Mouse (Mus musculus): ENCODE measurements around the gene Pdyn.

Gene Pdyn

DNA sequence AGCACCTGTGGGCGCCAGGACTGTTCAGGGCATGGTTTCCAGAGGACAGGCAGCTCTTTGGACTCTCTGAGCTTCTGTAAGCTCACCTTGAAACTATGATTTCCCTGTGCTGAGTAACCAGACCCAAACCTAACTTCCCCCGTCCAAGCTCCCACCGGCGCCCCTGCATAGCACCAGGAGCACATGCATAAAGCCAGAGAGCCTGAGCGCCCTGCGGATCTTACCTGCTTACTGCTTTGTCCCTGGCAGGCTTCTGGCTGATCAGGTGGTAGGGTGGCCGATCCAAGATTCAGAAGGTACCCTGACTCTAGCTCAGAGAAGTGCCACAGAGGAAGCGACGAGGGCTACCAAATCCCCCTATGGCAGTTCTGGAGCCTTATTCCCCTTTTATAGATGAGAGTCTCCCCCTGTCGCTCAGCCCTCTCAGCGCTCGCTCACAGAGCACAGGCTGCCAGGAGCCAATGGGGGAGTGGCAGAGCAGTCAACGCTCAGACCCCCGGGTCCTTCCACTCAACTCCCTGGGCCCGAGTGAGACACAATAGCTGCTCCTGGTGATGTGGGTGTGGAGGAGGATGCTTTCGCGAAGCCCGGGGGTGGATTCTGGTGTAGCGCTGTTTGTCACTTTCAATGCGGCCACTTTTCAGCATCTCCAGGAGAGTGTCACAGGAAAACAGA is at the start of gene Pdyn:
Gene Pdyn (minus strand): TSS at position 361 of the 675 bp plus-strand sequence.
- peak; percentile 24 for DNase-seq (ENCODE audit: extremely low spot score, low spot score)

DNA sequence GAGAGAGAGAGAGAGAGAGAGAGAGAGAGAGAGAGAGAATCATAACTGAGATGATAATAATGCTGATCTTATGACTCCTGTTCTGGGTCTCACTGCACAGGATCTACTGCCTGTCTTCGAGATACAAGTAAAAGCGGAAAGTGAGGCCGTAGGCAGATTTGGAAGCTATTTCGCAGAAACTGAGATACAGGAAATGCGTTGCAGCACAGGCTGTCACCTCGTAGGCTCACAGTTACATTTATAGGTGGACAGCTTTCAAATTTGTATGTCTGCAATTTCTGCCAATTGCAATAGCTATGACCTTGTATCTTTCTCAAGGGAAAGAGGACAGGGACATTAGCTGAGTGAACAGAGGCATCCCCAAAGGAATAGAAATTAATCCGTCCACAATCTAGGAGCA is 42.4 kb upstream of the Pdyn start:
- DNase-seq (ENCODE audit: extremely low spot score, low spot score) = no peak

DNA sequence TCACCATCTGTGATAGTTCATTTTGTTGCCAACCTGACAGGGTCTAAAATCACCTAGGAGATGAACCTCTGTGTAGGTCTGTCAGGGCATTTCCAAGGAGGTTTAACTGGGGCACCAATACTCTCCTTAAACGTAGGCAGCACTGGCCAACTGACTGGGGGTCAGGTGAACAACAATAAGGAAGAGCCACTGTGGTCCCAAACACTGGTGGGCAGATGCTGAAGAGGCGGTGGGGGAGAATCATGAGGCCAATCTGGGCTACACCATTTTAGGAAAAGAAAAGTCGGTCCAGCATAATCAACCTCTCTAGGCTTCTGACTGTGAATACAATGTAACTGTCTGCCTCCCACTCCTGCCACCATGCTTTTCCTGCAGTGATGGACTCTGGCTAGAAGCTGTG is 40.9 kb upstream of the Pdyn start:
- DNase-seq (ENCODE audit: extremely low spot score, low spot score) = no peak

DNA sequence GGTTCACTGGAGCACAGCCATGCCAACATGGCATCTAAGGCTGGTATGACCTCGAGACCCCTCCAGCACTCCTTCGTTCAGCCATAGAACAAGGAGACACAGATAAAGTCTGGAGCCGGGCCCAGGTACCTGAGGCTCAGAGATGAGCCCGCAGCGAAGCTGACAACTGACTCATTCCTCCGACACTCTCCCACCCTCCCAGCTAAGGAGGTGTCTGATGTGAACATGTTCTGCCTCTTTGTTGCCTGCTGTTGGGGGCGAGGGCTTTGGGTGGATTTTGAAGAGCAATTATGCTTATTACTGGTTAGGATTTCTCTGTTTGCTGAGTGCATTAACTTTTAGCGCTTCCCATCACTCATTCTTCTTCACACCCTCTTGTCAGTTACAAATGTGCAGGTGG is 34.4 kb upstream of the Pdyn start:
- no peak for DNase-seq (ENCODE audit: extremely low spot score, low spot score)

DNA sequence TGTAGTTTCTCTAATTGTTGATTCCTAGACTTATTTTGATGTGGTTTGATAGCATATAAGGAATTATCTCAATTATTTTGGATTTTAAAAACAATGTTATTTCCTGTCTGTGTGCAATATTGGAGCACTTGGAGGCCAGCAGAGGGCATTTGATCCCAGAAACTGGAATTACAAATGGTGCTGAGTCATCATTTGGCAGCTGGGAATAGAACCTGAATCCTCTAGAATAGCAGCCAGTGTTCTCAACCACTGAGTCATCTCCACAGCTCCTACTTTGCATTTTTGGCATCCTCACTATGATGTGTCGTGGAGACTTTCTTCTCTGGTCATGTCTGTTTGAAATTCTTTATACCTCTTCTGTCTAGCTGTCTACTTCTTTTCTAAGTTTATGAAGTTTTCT is 30.0 kb upstream of the Pdyn start:
- DNase-seq (ENCODE audit: extremely low spot score, low spot score) = no peak

DNA sequence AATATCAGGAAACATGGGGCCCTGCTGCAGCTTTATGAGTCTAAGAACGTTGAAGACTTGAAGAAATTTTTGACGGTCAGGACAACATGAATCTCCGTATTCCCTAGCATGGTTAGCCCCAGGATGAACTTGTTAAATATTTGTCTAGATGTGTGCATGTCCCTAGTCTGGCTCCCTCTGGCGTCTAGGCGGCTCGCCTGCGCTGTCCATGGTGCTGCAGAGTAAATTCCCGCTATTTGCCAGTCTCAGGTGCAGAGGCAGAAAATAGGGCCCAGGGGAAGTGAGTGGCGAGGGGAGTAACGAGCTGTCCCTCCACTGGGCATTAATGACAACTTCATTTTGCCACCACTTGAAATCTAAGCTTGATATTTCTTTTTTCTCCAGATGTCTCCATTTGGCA is 16.0 kb upstream of the Pdyn start:
- DNase-seq (ENCODE audit: extremely low spot score, low spot score) = peak; percentile 66

DNA sequence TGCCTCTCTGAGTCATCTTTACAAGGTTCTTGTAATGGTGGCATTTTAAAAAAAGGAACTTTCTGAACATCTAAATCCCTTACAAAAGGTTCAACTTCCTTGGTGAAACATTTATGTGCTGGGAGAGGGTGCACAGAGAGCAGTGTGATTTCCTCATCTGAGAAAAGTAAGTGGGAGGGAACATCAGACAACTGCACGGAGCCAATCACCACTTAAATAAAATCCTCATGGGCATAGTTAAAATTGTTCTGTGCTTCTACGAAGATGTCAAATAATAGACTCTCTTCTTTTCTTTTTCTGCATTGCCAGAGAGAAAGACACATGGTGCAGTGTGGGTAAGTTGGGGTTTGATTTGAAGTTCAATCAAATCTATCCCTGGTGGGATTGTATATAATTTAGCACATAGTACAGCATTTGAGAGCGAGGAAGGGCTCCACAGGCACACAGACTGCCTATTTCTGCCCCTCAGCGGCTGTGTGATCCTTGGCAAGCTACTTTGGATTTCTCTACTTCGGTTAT is 13.4 kb upstream of the Pdyn start:
- DNase-seq (ENCODE audit: extremely low spot score, low spot score) = no peak

DNA sequence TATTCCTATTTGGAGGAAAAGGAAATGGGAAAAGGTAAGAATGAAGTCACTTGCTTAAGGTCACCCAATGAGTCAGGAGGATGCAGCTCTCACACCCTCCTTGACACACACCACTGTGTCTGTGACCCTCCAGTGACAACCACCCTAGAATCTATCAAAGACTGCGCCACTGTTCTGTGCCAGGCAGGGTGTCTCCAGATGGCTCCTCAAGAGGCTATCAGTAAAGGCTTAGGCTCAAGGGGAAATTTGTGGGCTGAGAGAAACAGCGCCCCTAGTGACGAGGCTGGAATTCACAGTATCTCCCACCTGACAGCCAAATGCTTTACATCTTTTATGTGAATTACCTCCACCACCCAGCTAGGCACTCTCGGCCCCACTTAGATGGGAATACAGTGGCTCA is 3.6 kb downstream of the Pdyn start:
- peak; percentile 66 for DNase-seq (ENCODE audit: extremely low spot score, low spot score)

DNA sequence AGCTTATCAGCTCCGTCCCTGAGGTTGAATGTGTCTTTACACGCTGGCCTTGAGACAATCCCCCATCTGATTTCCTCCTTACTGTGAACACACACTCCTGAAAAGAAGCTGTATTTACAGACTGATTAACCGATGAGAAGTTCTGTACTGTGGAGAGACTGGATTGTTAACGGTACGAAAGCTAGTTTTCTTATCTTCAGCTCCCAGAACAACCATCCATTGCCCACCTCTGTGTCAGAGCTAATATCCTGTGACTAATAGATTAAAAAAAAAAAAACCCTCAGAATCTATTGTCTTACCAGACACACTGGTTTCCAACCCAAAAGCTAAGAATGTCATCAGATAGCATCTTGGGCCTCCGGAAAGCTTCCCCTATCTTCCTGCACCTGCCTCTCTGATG is 5.3 kb downstream of the Pdyn start:
- no peak for DNase-seq (ENCODE audit: extremely low spot score, low spot score)

DNA sequence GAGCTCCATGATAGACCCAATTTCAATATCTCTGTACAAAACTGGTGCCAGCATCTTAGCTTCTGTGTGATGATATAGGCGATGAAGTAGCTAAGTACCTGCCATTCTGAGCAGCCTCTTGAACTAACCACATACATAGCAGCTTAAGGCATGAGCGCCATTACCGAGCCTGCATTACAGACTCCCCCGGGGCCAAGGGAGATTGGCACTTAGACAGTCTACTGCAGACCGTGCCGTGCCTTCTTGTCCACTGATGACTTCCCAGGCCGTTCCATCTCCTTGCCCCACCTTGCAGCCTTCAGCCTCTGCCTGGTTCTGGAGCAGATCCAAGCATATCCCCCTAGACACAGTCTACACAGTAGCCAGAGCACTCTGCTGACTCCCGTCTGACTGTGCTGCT is 7.0 kb downstream of the Pdyn start:
- no peak for DNase-seq (ENCODE audit: extremely low spot score, low spot score)

DNA sequence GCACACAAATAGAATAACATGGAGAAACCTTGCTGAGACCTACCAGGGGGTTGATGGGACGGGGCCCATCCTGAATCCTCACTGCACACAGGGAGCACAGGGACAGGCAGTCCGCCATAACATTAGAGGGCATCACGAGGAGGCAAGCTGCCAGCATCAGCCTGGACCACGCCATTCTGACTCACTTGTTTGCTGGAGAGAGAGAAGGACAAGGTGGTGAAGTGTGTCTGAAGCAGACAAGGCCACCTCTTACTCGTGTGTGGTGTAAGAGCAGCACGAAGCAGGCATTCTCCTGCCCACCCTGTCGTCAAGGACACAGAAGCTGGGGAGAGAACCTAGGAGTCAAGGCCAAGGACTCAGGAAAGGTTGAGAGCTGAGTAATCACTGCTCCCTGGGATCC is 9.9 kb downstream of the Pdyn start:
- no peak for DNase-seq (ENCODE audit: extremely low spot score, low spot score)

DNA sequence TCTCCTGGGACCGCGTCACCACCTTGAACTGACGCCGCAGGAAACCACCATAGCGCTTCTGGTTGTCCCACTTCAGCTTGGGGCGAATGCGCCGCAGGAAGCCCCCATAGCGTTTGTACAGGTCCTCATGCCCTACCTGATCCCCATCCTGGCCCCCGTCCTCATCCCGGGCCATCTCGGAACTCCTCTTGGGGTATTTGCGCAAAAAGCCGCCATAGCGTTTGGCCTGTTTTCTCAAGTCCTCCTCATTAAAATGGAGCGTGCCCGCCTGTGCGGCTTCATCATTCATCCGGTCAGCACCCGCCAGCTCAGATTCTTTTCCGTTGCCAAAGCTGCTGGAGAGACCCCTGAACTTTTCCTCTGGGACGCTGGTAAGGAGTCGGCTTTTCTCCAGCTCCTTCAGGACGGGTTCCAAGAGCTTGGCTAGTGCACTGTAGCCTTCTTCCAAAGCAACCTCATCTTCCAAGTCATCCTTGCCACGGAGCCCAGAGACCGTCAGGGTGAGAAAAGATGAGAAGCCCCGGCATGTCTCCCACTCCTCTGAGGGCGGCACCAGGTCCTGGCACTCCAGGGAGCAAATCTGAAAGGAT is 11.5 kb downstream of the Pdyn start:
- DNase-seq (ENCODE audit: extremely low spot score, low spot score) = no peak

DNA sequence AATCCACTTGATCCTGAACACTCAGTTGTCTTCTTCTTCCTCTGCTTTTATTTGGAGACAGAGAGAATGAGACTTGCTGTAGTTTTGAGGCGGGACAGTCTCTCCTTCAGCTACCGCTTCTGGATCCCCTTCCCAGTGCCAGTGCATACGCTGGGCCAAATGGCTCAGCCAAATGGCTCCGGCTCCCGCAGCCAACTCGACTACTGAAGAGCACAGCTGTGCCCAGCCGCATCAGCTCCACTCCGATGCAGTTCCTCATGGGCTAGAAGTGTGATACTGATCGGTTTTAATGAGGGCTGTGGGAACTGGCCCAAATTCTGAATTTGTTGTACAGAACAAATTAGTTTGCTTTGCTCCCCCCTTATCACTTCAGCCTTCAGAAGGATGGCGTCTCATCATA is 12.7 kb downstream of the Pdyn start:
- DNase-seq (ENCODE audit: extremely low spot score, low spot score) = no peak

DNA sequence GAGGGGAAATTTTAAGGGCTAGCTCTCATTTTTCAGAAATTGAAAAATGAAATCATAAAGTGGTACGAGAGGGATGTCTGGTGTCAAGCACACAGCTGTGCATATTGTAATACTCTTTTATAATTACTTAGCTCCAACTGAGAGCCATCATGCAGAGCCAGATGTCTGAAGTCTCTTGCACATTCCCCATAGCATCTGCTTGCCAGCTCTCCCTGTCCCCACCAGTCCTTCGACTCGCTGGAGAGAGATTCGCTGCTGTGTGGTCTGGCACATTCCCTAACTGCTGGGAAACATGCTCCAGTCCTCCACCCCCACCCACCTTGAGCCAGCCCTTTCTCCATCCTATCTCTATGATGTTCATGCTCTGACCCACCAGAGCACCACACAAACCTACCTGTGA is 15.6 kb downstream of the Pdyn start:
- DNase-seq (ENCODE audit: extremely low spot score, low spot score) = no peak

DNA sequence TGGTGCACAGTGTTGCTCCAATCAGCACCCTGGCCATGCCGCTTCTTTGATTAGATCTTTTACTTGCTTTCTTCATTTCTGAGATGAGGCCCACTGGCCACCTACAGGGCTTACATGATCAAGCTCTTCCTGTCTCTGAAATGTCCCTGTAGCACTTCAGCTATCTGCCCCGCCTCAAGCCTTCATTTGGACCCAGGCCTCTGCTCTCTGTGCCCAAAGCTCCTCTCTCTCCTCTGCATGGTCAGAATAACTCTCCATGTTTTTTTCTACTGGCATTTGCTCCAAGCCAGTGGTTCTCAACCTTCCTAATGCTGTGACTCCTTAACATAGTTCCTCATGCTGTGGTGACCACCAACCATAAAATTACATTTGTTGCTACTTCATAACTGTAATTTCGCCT is 19.4 kb downstream of the Pdyn start:
- no peak for DNase-seq (ENCODE audit: extremely low spot score, low spot score)

DNA sequence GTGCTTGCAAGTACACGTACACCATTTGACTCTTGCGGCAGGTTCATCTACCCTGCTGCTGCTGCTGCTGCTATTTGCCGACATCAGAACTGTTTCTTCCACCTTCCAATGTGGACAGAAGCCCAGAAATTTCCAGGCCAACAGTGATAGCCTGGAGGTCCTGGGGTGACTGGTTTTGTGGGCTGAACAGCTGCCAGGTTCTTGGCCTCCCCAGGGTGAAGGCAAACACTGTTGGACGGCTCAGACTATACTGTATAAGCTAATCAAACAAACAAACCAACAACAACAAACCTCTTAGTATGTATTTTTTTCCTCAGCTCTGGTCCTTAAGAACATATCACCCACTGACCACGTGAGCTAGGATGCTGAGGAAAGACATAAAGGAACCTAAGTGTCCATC is 20.6 kb downstream of the Pdyn start:
- no peak for DNase-seq (ENCODE audit: extremely low spot score, low spot score)

DNA sequence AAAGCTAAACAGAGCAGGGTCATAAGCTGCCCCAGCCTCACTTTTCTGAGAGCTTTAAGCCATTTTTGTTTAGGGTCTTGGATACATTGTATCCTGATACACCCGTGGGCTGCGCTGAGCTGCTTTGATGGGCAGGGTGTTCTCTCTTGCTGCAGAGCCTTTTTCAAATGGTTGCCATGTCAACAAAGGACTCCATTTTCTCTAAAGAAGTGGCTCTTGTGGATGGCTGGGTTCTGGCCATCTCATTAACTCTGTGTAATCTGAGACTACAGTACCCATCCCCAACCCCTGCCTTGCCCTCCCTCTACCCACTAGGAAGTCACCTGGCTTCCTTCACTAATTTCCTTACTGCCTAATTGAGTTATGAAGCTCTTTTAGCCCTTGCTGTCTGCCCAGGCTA is 22.0 kb downstream of the Pdyn start:
- no peak for DNase-seq (ENCODE audit: extremely low spot score, low spot score)

DNA sequence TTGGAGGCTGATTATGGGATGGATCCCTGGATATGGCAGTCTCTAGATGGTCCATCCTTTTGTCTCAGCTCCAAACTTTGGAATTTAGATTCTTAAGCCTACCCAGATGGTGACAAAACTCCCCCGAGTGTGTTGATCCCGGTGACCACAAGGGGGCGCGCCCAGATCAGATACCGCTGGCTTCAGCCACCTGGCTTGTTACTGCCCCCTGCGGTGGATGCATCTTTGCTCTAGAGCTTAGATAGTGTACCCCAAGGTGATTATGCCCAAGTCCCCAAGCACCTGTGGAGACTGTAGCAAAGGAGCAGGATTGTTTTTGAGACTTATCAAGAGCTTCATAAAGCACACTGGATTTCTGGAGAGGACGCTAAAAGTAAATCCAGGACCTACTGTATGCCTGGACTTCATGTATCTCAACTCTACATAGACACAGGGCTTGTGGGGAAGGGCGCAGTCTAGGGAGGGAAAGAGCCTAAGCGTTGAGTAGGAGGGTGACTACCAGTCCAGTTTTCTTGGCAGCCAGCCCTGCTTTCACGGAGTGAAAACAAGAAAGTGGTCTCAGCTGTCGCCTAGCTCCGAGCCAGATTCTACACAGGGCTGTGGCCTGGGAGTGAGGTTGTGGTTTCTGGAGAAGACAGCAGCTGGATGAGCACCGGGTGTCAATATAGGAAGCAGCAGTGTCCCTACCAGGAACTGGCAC is 24.6 kb downstream of the Pdyn start:
- peak; percentile 82 for DNase-seq (ENCODE audit: extremely low spot score, low spot score)

DNA sequence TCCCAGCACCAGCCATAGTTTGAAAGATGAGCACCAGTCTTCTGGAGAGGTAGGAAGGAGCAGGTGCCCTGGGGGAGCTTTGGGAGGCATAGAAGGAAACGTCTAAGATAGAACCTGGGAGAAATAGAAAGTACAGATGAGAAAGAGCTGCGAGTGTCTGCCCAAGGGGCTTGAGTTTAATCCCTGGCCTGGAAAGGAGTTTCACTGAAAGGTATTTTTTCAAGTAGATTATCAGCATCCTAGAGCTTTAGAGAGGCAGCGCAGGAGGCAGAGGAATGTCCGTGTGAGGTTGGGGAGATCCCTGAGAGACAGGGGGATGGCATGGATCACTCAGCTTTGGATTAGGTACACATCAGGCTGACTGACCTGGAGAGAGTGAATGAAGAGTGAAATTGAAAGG is 27.7 kb downstream of the Pdyn start:
- DNase-seq (ENCODE audit: extremely low spot score, low spot score) = no peak

DNA sequence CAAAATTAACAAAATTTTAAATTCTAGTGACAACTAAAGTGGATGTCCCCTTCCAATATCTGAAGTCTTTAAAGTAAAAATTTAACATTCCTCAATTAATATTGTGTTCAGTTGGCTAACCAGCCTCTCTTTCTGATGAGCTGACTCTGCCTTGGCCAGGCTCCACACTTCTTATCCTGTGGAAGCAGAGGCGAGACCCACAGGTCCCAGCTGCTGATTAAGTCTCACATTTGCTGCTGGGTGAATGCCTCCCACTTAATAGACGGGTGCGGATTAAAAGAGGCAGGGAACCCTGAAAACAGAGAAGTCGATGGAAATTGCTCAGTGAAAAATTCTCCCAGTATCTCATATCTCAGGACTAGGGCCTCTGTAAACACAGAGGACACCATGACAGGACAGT is 37.2 kb downstream of the Pdyn start:
- peak; percentile 2 for DNase-seq (ENCODE audit: extremely low spot score, low spot score)

DNA sequence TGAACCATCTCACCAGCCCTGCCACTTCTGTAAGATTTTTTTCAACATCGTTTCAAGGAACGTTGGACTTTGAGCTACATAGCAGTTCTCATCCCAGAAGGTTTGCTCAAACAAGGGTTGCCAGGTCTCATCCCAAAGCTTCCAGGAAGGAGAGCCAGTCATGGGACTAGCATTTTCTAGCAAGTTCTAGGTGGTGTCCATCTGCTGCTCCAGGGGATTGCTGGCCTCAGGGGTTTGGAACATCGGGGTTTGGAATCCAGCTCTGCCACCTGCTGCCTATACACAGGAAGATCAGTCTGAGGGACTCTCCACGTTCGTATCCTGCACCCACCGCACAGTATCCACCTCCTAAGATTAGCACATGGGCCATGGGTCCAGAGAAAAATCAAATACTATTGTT is 39.6 kb downstream of the Pdyn start:
- DNase-seq (ENCODE audit: extremely low spot score, low spot score) = no peak

DNA sequence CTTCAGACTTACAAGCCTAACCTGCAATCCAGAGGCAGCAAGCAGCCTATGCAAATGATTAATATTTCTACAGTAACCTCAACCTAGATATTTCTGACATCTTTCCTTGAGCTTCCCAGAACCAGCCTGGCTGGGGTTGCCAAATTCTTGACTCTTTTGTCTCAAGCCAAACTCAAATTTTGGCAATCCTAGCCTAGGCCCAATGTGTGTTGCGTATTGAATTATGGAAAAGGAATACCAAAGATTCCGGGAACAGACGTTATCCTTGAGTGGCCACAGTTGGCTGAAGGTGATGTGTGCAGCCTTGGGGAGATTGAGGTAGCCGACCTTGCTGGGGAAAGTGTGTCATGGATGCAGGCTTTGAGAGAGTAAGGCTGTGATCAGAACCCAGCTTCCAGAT is 40.8 kb downstream of the Pdyn start:
- no peak for DNase-seq (ENCODE audit: extremely low spot score, low spot score)

DNA sequence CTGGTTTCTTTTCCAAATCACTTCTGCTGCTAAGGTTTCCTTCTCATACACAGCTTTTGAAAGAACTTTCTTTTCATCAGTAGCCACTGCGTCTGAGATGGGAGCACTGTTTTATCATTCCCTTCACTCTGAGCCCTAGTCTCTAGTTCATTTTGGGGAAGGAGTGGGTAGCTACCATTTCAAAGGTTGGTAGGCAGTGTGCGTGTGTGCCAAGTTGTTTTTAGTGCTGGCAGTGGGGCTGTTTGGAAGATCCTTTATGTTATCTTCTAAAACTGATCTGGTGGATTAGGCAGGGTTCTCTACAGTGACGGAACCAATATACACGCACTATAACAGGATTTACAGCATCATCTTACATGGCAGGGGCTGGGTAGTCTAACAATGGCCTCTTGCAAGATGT is 44.6 kb downstream of the Pdyn start:
- no peak for DNase-seq (ENCODE audit: extremely low spot score, low spot score)
